Mouse (Mus musculus) E14TG2a.4 (cell line): ENCODE results near the gene Wdr27.
"Not testable (repeated sequence)": the region's sequence is repeated elsewhere in the genome, so short reads cannot be mapped to it uniquely, and the experiment has no call there.

ENCODE experiments used
- H3K27me3 ChIP-seq: 2 replicates; pipeline ENCODE4 v1.6.1; 2014; ENCODE audit warnings: low read length, control low read depth; ENCODE audit not compliant: insufficient read depth
- H3K36me3 ChIP-seq: 2 replicates; pipeline ENCODE4 v1.6.1; 2014; ENCODE audit warnings: low read length, control low read depth; ENCODE audit not compliant: insufficient read depth
- H3K4me1 ChIP-seq: replicated peaks from 2 replicates; pipeline ENCODE4 v1.6.1; 2014; ENCODE audit warnings: low read depth, low read length, control low read depth
- H3K4me3 ChIP-seq: replicated peaks from 2 replicates; pipeline ENCODE4 v1.5.1; 2014; ENCODE audit warnings: mild to moderate bottlenecking, low read length
- H3K9me3 ChIP-seq: 2 replicates; pipeline ENCODE4 v1.6.1; 2014; ENCODE audit warnings: low read length, control low read depth
- CTCF ChIP-seq: conservative IDR thresholded peaks from 2 replicates; pipeline ENCODE4 v1.5.1; 2014; ENCODE audit warnings: low read length
- NANOG ChIP-seq: IDR thresholded peaks from 2 replicates; pipeline ENCODE4 v1.6.1; 2014; ENCODE audit warnings: borderline replicate concordance, low read length, mixed read lengths
- POU5F1 ChIP-seq: IDR thresholded peaks from 2 replicates; pipeline ENCODE4 v1.6.1; 2014; ENCODE audit warnings: low read length, borderline replicate concordance

Gene Wdr27

DNA sequence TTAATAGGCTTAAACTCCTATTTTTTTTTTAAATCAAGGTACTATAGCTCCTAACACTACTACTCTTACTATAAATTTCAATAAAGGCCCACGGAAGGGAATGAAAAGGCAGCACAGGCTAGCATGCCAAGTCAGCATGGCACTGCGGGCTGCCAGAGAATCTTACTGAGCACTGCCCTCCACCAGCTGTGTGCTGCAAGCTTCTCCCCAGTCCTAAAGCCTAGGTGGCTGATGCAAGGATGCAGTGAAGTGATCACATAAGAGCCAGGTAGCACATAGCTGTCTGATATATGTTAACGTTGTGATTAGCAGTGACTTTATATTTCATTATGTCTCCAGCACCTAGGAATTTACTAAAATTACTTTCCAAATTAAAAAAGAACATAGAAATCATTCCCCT, 17.0 kb upstream of the Wdr27 start:
- peaks cover 10% of the 10 kb centered on the region for H3K4me1 ChIP-seq
- H3K27me3 ChIP-seq = no peaks in the 10 kb centered on the region
- TF ChIP-seq CTCF (no peak), POU5F1 (no peak), NANOG (no peak)
- H3K36me3 ChIP-seq = peaks cover 29% of the 10 kb centered on the region
- peak overlapping the region; percentile 87 for H3K4me3 ChIP-seq
- no peaks in the 10 kb centered on the region for H3K9me3 ChIP-seq

GRCm38 (mm10) chr17:14958686-14959327, 15.8 kb upstream of the Wdr27 start:
- Histone ChIP-seq H3K9me3 (no peaks in the 10 kb centered on the region), H3K4me3 (no peak overlapping the region), H3K27me3 (no peaks in the 10 kb centered on the region), H3K36me3 (peaks cover 40% of the 10 kb centered on the region), H3K4me1 (peaks cover 15% of the 10 kb centered on the region)
- no peak for TF ChIP-seq CTCF
- no peak for TF ChIP-seq NANOG
- TF ChIP-seq POU5F1 = no peak

DNA sequence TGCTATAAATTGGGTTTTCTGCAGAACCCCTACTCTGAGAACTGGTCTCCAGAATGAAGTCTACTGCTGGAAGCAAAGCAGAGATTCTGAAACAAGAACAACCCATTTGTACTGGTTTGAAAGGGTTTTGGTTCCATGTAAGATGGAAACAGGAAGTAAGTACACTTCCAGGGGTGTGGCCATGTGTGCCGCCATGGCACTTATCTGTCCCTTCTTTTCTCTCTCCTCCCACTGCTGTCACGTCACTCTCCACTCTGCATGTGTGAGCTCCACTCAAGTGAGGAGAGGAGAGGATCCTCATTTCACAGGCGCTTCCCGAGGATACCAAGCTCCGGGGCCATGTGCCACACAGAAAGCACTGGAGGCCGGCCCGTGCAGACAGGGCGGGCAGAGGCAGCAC, 10.5 kb upstream of the Wdr27 start:
- no peak overlapping the region for H3K4me3 ChIP-seq
- peaks cover 14% of the 10 kb centered on the region for H3K4me1 ChIP-seq
- peaks cover 82% of the 10 kb centered on the region for H3K36me3 ChIP-seq
- TF ChIP-seq NANOG (no peak), CTCF (no peak), POU5F1 (no peak)
- no peaks in the 10 kb centered on the region for H3K9me3 ChIP-seq
- H3K27me3 ChIP-seq = no peaks in the 10 kb centered on the region

DNA sequence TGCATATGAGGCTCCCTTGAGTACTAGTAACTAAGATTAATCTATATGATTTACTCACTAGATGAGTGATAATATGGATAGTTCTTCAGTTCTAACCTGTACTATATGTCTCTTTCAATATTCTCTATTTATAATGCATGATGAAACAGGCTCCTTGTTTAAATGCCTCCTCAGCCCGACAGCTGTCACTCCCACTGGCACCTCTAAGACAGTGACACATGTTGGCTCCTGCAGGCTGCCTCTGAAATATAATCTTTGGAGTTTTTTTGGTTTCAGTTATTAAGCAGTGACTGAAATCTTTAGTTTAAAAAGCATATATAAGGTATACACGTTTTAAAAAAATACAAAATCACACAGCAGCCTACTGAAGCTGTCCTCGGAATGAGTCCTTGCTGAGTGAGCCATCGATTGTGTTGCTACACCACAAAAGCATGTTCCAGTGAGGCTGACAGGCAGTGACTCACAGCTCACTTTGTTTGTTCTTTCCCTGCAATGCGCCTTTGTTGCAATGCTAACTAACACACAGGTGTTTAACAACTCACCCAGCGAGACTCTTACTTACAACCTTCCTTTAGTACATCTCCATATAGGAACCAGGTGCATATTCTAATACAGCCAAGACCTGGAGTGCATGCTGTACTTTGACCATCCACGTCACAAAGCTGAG, 6.3 kb upstream of the Wdr27 start:
- no peak overlapping the region for H3K4me3 ChIP-seq
- no peaks in the 10 kb centered on the region for H3K27me3 ChIP-seq
- TF ChIP-seq CTCF (no peak), POU5F1 (no peak), NANOG (no peak)
- H3K4me1 ChIP-seq = peaks cover 33% of the 10 kb centered on the region
- peaks cover 90% of the 10 kb centered on the region for H3K36me3 ChIP-seq
- H3K9me3 ChIP-seq = no peaks in the 10 kb centered on the region

- TF ChIP-seq CTCF (no peak), NANOG (no peak), POU5F1 (no peak)
- Histone ChIP-seq H3K9me3 (no peaks in the 10 kb centered on the region), H3K36me3 (peaks cover 50% of the 10 kb centered on the region), H3K4me3 (peak overlapping the region; percentile 97), H3K4me1 (peaks cover 35% of the 10 kb centered on the region), H3K27me3 (no peaks in the 10 kb centered on the region)
These were observed 1.6 kb upstream of the Wdr27 start for GRCm38 (mm10) chr17:14944551-14944950.

DNA sequence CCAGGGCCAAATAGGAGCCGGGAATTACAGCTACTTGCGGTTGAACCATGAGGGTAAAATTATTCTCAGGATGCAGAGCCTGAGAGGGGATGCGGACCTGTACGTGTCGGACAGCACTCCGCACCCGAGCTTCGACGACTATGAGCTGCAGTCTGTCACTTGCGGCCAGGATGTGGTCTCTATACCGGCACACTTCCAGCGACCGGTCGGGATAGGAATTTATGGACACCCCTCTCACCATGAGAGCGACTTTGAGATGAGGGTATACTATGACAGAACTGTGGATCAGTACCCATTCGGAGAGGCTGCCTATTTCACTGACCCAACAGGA, 736 bp upstream of the Wdr27 start:
- peaks cover 44% of the 10 kb centered on the region for H3K36me3 ChIP-seq
- TF ChIP-seq POU5F1 (no peak), NANOG (no peak), CTCF (no peak)
- H3K27me3 ChIP-seq = no peaks in the 10 kb centered on the region
- H3K4me1 ChIP-seq = peaks cover 35% of the 10 kb centered on the region
- H3K9me3 ChIP-seq = no peaks in the 10 kb centered on the region
- H3K4me3 ChIP-seq = peak overlapping the region; percentile 97

DNA sequence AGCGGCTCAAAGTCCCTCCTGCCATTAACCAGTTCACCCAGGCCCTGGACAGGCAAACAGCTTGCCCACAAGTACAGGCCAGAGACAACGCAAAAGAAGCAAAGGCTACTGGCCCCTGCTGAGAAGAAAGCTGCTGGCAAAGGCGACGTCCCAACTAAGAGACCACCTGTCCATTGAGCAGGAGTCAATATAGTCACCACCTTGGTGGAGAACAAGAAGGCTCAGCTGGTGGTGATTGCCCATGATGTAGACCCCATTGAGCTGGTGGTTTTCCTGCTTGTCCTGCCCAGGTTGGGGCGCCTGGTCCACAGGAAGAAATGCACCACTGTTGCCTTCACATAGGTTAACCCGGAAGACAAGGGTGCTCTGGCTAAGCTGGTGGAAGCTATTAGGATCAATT, 777 bp downstream of the Wdr27 start:
- Histone ChIP-seq H3K36me3 (peaks cover 33% of the 10 kb centered on the region), H3K4me1 (peaks cover 36% of the 10 kb centered on the region), H3K4me3 (peak overlapping the region; percentile 97)
- not testable (repeated sequence) for H3K9me3 ChIP-seq, H3K27me3 ChIP-seq

- Histone ChIP-seq H3K27me3 (peaks cover 30% of the 10 kb centered on the region), H3K9me3 (no peaks in the 10 kb centered on the region), H3K36me3 (no peaks in the 10 kb centered on the region), H3K4me3 (no peak overlapping the region), H3K4me1 (peaks cover 27% of the 10 kb centered on the region)
- TF ChIP-seq CTCF (no peak), POU5F1 (no peak), NANOG (no peak)
These were observed 6.9 kb downstream of the Wdr27 start for GRCm38 (mm10) chr17:14935841-14936605.

DNA sequence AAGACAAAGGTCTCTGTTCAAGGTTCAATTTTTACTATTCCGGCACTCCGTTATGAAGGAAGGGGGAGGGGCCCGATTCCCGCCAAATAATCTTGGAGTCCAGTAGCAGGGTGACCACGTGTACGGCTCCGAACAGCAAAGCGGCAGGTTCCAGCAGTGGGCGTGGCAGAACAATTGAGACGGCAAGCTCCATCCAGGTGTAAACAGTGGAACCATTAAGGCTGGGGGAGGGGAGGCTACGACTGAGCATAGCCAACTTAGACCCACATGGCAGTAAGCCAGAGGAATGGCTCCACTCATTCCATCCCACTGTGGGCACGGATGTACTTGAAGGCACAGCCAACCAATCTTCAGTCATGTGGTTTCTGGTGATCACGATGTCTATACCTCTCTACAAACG, 7.7 kb downstream of the Wdr27 start:
- H3K4me3 ChIP-seq, H3K9me3 ChIP-seq, H3K36me3 ChIP-seq: not testable (repeated sequence)
- H3K4me1 ChIP-seq = peaks cover 27% of the 10 kb centered on the region
- peaks cover 30% of the 10 kb centered on the region for H3K27me3 ChIP-seq
